Mouse (Mus musculus) right cerebral cortex, postnatal 10 days (tissue): ENCODE measurements around the gene Oser1.

Source experiments
- DNase-seq, 2 experiments: peaks; one replicate each; pipeline ENCODE4 v3.0.0; 2021; ENCODE audit warnings: low spot score in 2 of 2

Oser1 gene

DNA sequence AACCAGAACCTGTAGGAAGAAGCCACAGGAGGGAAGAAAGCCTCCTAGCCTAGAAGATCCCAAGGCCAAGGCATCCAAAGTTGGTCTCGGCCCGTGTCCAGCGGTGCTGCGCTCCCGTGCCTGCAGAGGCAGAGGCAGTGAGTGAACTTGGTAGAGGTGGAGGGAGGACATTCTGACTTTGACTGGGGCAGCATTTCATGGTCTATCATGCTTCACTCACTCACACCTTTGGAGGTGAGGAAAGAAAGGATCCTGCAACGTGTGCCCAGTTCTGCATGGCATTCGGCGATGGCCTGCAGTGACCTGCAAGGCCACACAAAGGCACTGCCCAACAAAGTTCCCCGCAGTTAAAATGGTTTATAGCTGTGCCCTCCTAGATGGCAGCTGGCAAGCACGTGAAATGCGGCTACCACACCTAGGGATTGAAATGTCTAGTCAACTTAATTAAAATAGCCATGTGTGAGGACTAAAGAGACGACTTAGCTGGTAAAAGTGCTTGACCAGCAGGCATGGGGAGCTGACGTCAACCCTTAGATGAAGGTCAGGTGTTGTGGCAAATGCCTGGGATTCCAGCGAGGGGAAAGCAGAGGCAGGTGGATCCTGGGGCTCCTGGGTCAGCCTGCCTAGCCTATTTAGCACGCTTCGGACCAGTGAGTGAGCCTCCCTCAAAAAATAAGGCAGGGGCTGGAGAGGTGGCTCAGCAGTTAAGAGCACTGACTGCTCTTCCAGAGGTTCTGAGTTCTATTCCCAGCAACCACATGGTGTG is 63.5 kb downstream of the Oser1 start:
- no peak for DNase-seq

DNA sequence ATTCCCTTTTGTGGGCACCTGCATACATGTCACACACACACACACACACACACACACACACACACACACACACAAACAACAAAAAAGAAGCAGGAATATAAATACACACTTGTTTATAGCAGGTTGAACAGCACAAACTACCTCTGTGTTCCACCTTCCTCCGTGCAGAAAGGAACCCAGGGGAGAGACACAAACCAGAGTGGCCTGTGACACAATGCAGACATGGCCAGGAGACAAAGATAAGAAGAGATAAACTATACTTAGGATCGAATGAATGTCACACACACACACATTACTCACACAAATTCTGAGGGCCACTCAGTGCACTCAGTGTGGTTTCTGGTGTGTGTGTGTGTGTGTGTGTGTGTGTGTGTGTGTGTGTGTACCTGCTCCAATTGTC is 65.2 kb downstream of the Oser1 start:
- no peak for DNase-seq

DNA sequence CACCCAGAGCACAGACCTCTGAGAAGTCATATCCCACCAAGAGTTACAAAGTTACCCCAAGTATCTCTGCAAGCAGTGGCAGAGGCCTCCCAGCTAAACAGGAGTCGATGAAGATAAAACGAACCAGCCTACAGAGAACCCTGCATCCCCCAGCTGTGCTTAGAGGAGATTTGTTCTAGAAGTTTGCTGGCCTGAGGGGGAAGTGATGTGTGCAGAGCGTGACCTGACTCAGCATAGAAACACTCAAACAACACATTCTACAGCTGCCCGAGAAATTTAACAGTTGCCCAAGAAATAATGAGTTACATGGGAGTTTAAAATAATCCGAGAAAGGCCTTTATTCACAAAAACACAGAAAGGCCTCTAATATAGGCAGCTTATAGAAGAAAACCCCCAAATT is 65.8 kb downstream of the Oser1 start:
- no peak for DNase-seq

DNA sequence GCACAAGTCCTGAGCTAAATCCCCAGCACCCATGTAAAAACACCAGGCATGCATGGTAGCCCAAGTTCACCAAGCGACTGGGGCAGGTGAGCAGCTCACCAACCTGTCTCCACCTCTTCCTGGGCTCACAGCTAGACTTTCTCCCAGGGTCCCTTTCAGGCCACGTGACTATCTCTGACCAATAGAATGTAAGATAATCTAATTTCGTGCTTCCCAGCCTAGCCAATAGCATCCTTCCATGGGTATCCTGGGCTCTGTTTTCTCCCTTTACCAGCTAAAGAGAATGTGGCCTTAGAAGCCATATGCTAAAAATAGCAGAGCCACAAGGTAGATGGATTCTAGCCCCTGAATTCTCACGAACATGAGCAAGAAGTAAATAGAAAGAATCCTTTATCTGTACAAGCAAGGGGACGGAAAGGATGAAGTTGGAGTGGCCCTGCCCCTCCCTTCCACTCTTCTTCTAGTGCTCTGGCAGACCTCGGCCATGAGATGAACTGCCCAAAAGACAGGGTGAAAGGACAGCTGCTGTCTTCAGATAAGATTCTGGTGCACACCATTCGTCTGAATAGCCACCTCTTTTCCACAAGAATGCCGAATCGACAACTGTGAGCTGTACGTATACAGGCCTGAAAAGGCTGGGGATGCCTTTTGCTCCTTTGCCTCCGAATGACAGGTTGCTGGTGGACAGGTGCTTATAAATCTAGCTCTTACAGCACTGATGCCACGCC is 68.2 kb downstream of the Oser1 start:
- DNase-seq, result no peak
